Mouse (Mus musculus) myocyte (in vitro differentiated cells): ENCODE measurements around the gene Psenen. TPM values are rescaled to one million over a fixed set of nuclear protein-coding genes. Genes with fewer than 3 reads are reported as not detected.
A peak's percentile ranks its signal among the peaks of the same experiment; 100 is the strongest.

Experiments
- H3K27me3 ChIP-seq: one replicate; pipeline ENCODE4 v1.6.1; 2011; ENCODE audit not compliant: control insufficient read depth, insufficient read depth, insufficient read length
- H3K36me3 ChIP-seq: one replicate; pipeline ENCODE4 v1.6.1; 2011; ENCODE audit not compliant: control insufficient read depth, insufficient read depth
- H3K4me2 ChIP-seq: one replicate; pipeline ENCODE4 v1.6.1; 2011; ENCODE audit warnings: low read depth, control low read depth
- H3K4me3 ChIP-seq: one replicate; pipeline ENCODE4 v1.5.1; 2011; ENCODE audit warnings: mild to moderate bottlenecking, control low read depth, moderate library complexity
- H3K79me2 ChIP-seq: one replicate; pipeline ENCODE4 v1.6.1; 2011; ENCODE audit not compliant: control insufficient read depth, insufficient read depth
- H3ac ChIP-seq: one replicate; pipeline ENCODE4 v1.6.1; 2011; ENCODE audit not compliant: control insufficient read depth, insufficient read length
- CEBPB ChIP-seq: IDR thresholded peaks from 2 replicates; pipeline ENCODE4 v1.6.1; 2011; ENCODE audit warnings: mild to moderate bottlenecking, moderate library complexity; ENCODE audit not compliant: poor library complexity, insufficient read depth, severe bottlenecking
- E2F4 ChIP-seq: IDR thresholded peaks from one replicate; pipeline ENCODE4 v1.6.1; 2011; ENCODE audit warnings: mild to moderate bottlenecking, control low read depth, moderate library complexity; ENCODE audit not compliant: insufficient read depth
- MAX ChIP-seq: IDR thresholded peaks from one replicate; pipeline ENCODE4 v1.6.1; 2011; ENCODE audit warnings: low read depth, mild to moderate bottlenecking, control low read depth
- MYOD1 ChIP-seq, 3 experiments: IDR thresholded peaks; one replicate each; pipeline ENCODE4 v1.6.1; 2011; ENCODE audit warnings: control low read depth in 2 of 3, low read depth in 2 of 3, mild to moderate bottlenecking in 2 of 3, moderate library complexity in 1 of 3; ENCODE audit not compliant: insufficient read length in 2 of 3, control insufficient read depth in 1 of 3
- MYOG ChIP-seq, 3 experiments: IDR thresholded peaks; one replicate each; pipeline ENCODE4 v1.6.1; 2011; ENCODE audit warnings: control low read depth in 2 of 3, low read depth in 2 of 3, mild to moderate bottlenecking in 2 of 3; ENCODE audit not compliant: insufficient read length in 2 of 3, control insufficient read depth in 1 of 3, insufficient read depth in 1 of 3
- POLR2A ChIP-seq: IDR thresholded peaks from one replicate; pipeline ENCODE4 v1.6.1; 2011; ENCODE audit warnings: low read depth, mild to moderate bottlenecking, control low read depth, moderate library complexity; ENCODE audit not compliant: insufficient read length
- POLR2AphosphoS2 ChIP-seq: IDR thresholded peaks from one replicate; pipeline ENCODE4 v1.6.1; 2011; ENCODE audit warnings: low read depth, control low read depth; ENCODE audit not compliant: insufficient read length
- REST ChIP-seq: IDR thresholded peaks from one replicate; pipeline ENCODE4 v1.6.1; 2011; ENCODE audit warnings: mild to moderate bottlenecking, control low read depth, moderate library complexity; ENCODE audit not compliant: insufficient read depth, insufficient read length
- SRF ChIP-seq: IDR thresholded peaks from one replicate; pipeline ENCODE4 v1.6.1; 2011; ENCODE audit warnings: low read depth; ENCODE audit not compliant: control insufficient read depth, insufficient read length
- TCF12 ChIP-seq: IDR thresholded peaks from one replicate; pipeline ENCODE4 v1.6.1; 2011; ENCODE audit warnings: mild to moderate bottlenecking, control low read depth; ENCODE audit not compliant: poor library complexity, insufficient read depth, severe bottlenecking
- TCF3 ChIP-seq: IDR thresholded peaks from one replicate; pipeline ENCODE4 v1.6.1; 2011; ENCODE audit warnings: low read depth, control low read depth; ENCODE audit not compliant: insufficient read length
- USF1 ChIP-seq: IDR thresholded peaks from one replicate; pipeline ENCODE4 v1.6.1; 2011; ENCODE audit warnings: low read depth, mild to moderate bottlenecking, control low read depth, moderate library complexity
- polyA plus RNA-seq: library from polyadenylated mRNA; unstranded; fragments of >200 nt; fragmentation: generic; extraction: Trizol; gene quantifications from one replicate; pipeline ENCODE4 v1.2.1, GENCODE M21; 2012; ENCODE audit warnings: missing spikeins

Psenen gene
- polyA plus RNA-seq, 1 experiment, result 169 TPM

DNA sequence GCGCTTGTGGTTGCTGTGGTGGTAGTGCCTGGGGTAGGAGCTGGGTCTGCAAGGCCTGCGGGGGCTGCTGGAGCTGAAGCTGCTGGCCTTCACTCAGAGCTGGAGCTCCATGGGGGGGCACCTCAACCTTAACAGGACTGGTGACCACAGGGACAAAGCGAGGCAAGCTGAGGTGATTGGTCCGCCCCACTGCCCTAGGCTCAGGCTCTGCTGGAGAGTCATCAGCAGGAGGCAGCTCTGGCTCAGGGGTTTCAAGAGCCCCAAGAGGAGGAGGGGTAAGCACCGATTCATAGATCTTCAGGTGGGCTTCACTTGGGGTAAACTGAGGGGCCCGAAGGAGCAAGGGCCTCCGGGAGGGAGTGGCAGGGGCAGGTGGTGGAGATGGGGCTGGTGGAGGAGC is 21.7 kb upstream of the Psenen start:
- no peak overlapping the region for H3K4me2 ChIP-seq
- TF ChIP-seq USF1, result no peak
- TF ChIP-seq CEBPB, result no peak
- TF ChIP-seq POLR2AphosphoS2, result peak; percentile 11
- no peak for TF ChIP-seq SRF
- TF ChIP-seq MYOD1 (IDR thresholded peaks at IDR 0.05; ENCODE audit: control insufficient read depth in 1 of 3, insufficient read length in 2 of 3, low read depth in 2 of 3), result no peak
- no peak for TF ChIP-seq REST
- TF ChIP-seq MYOG (IDR thresholded peaks at IDR 0.05; ENCODE audit: control insufficient read depth in 1 of 3, insufficient read depth in 1 of 3, insufficient read length in 2 of 3, low read depth in 2 of 3), result no peak
- TF ChIP-seq TCF12, result no peak
- H3K27me3 ChIP-seq, result no peaks in the 10 kb centered on the region
- H3K79me2 ChIP-seq, result peaks cover 26% of the 10 kb centered on the region
- peaks cover 15% of the 10 kb centered on the region for H3K36me3 ChIP-seq
- H3K4me3 ChIP-seq, result no peak overlapping the region
- H3ac ChIP-seq, result no peak overlapping the region

- peaks cover 26% of the 10 kb centered on the region for H3K79me2 ChIP-seq
- H3K4me2 ChIP-seq, result no peak overlapping the region
- H3K4me3 ChIP-seq, result no peak overlapping the region
- H3ac ChIP-seq, result no peak overlapping the region
- no peaks in the 10 kb centered on the region for H3K27me3 ChIP-seq
- TF ChIP-seq TCF12 (no peak), SRF (no peak), TCF3 (no peak)
- peaks cover 20% of the 10 kb centered on the region for H3K36me3 ChIP-seq
Observed at GRCm38 (mm10) chr7:30584339-30584738, 20.9 kb upstream of the Psenen start.

DNA sequence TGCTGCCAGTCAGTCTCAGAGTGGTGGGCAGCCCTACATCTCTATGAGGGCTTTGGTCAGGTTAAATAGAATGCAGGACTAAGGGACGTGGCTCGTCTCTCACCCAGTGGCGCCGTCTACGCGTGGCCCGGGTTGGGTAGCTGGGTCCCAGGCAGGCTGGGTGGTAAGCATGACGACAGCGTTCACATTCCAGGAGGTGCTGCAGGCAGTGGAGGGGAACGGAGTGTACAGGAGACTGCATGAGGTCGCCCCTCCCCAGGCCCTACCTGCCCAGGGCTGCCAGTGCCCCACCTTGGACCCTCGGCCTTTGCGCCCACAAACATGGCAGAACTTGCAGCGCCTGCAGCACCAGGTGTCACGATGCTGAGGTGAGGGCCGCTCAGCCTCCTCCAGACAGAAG is 18.1 kb upstream of the Psenen start:
- no peak overlapping the region for H3K4me2 ChIP-seq
- H3K79me2 ChIP-seq, result peaks cover 9% of the 10 kb centered on the region
- H3K4me3 ChIP-seq, result no peak overlapping the region
- no peaks in the 10 kb centered on the region for H3K27me3 ChIP-seq
- H3ac ChIP-seq, result no peak overlapping the region
- no peak for TF ChIP-seq USF1
- peaks cover 41% of the 10 kb centered on the region for H3K36me3 ChIP-seq

DNA sequence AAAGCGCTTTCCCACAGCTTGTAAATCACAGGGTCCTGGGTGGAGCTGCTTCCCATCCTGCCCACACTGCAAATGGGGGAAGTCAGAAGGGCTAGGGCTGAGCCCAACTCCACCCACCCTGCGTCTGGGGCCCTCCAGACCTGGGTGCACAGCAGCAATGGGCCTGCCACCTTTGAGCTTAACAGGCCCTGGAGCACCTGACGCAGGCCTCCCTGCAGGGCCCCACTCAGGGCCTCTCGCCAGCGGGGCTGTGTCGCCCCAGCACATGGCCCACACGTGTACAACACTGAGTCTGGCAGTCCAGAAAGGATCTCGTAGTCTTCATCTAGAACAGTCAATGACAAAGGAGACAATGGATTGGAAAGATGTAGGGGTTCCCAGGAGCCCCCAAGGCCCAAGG is 16.5 kb upstream of the Psenen start:
- H3K79me2 ChIP-seq, result no peaks in the 10 kb centered on the region
- peaks cover 45% of the 10 kb centered on the region for H3K36me3 ChIP-seq
- TF ChIP-seq SRF, result no peak
- TF ChIP-seq POLR2A, result no peak
- no peak for TF ChIP-seq E2F4
- TF ChIP-seq MAX, result no peak
- no peak for TF ChIP-seq TCF3
- no peak for TF ChIP-seq TCF12
- TF ChIP-seq USF1, result no peak
- TF ChIP-seq POLR2AphosphoS2, result no peak
- TF ChIP-seq REST, result no peak
- TF ChIP-seq MYOD1 (IDR thresholded peaks at IDR 0.05; ENCODE audit: control insufficient read depth in 1 of 3, insufficient read length in 2 of 3, low read depth in 2 of 3), result no peak
- TF ChIP-seq CEBPB, result no peak
- H3K4me2 ChIP-seq, result no peak overlapping the region
- H3ac ChIP-seq, result no peak overlapping the region
- no peak overlapping the region for H3K4me3 ChIP-seq
- H3K27me3 ChIP-seq, result no peaks in the 10 kb centered on the region

- Histone ChIP-seq H3K79me2 (no peaks in the 10 kb centered on the region), H3K4me2 (no peak overlapping the region), H3K36me3 (peaks cover 32% of the 10 kb centered on the region), H3K27me3 (no peaks in the 10 kb centered on the region), H3ac (no peak overlapping the region), H3K4me3 (no peak overlapping the region)
- TF ChIP-seq SRF (no peak), E2F4 (no peak), USF1 (no peak), TCF3 (peak; percentile 36), POLR2AphosphoS2 (no peak), MYOG (IDR thresholded peaks at IDR 0.05; ENCODE audit: control insufficient read depth in 1 of 3, insufficient read depth in 1 of 3, insufficient read length in 2 of 3, low read depth in 2 of 3) (peak; percentile 14 to 93 (median 61)), CEBPB (no peak), POLR2A (no peak), MYOD1 (IDR thresholded peaks at IDR 0.05; ENCODE audit: control insufficient read depth in 1 of 3, insufficient read length in 2 of 3, low read depth in 2 of 3) (peak; percentile 68 to 93 (median 87)), TCF12 (peak; percentile 30), REST (no peak), MAX (no peak)
Observed at GRCm38 (mm10) chr7:30572969-30573368, 9.5 kb upstream of the Psenen start.
